Mouse (Mus musculus): ENCODE data around the gene Cend1. TPM values are rescaled to one million over a fixed set of nuclear protein-coding genes. Genes with fewer than 3 reads are reported as not detected.

The Cend1 gene
- polyA plus RNA-seq, 1 experiment from 2014 or later = not detected

DNA sequence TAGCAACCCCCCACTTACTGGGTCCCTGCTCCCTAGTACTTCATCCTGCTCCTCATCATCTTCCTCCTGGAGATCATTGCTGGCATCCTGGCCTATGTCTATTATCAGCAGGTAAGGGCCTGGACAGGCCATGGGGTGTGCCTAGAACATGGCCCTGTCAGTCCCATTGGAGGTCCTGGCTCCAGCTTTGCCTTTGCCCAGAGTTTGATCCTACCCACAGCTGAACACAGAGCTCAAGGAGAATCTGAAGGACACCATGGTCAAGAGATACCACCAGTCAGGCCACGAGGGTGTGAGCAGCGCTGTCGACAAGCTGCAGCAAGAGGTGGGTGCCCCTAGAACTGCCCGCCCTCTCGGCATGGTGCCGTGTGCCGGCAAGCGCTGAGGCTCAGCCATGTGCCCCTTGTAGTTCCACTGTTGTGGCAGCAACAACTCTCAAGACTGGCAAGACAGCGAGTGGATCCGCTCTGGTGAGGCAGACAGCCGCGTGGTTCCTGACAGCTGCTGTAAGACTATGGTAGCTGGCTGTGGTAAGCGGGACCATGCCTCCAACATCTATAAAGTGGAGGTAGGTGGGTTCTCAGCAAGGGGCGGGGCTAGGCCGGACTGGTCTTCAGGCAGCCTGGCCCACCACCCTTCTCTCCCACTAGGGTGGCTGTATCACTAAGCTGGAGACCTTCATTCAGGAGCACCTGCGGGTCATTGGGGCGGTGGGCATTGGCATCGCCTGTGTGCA lies 40.8 kb upstream of the Cend1 start:
- Histone ChIP-seq H3K4me1 (ENCODE audit: insufficient read depth) (peaks cover 38% of the 10 kb centered on the region), H3K36me3 (replicated peaks; ENCODE audit: insufficient read depth, low read length) (peaks cover 23% of the 10 kb centered on the region), H3K9ac (replicated peaks) (no peak overlapping the region), H3K27ac (ENCODE audit: low read depth) (no peak overlapping the region), H3K9me3 (ENCODE audit: low read length) (no peaks in the 10 kb centered on the region), H3K4me2 (ENCODE audit: low read depth, low read length) (no peak overlapping the region), H3K4me3 (ENCODE audit: low read depth, low read length) (no peak overlapping the region), H3K27me3 (ENCODE audit: insufficient read depth, low read length) (peaks cover 5% of the 10 kb centered on the region)
- TF ChIP-seq EP300 (IDR thresholded peaks at IDR 0.05; ENCODE audit: low read depth) (no peak), CTCF (IDR thresholded peaks at IDR 0.05; ENCODE audit: low read depth) (no peak)
- 95% methylated on average over 18 of the region's 18 CpGs for WGBS (ENCODE audit: insufficient replicate concordance)
- no peak for DNase-seq
- no peak for ATAC-seq

- Histone ChIP-seq H3K9me3 (ENCODE audit: low read length) (no peaks in the 10 kb centered on the region), H3K27ac (ENCODE audit: low read depth) (peak overlapping the region; percentile 86), H3K4me3 (ENCODE audit: low read depth, low read length) (no peak overlapping the region; the same call in 1 of the 2 replicates), H3K4me2 (ENCODE audit: low read depth, low read length) (peak overlapping the region; percentile 89; the same call in 1 of the 2 replicates), H3K9ac (replicated peaks) (peak overlapping the region; percentile 84; the same call in 1 of the 2 replicates), H3K4me1 (ENCODE audit: insufficient read depth) (peaks cover 45% of the 10 kb centered on the region), H3K36me3 (replicated peaks; ENCODE audit: insufficient read depth, low read length) (peaks cover 23% of the 10 kb centered on the region), H3K27me3 (ENCODE audit: insufficient read depth, low read length) (peaks cover 12% of the 10 kb centered on the region)
- DNase-seq (no peak), ATAC-seq (no peak)
- 84% methylated on average over 6 of the region's 6 CpGs for WGBS (ENCODE audit: insufficient replicate concordance)
- TF ChIP-seq CTCF (IDR thresholded peaks at IDR 0.05; ENCODE audit: low read depth) = no peak
- no peak for TF ChIP-seq EP300 (IDR thresholded peaks at IDR 0.05; ENCODE audit: low read depth)
Measured at GRCm38 (mm10) chr7:141469352-141469751, 40.1 kb upstream of the Cend1 start.

DNA sequence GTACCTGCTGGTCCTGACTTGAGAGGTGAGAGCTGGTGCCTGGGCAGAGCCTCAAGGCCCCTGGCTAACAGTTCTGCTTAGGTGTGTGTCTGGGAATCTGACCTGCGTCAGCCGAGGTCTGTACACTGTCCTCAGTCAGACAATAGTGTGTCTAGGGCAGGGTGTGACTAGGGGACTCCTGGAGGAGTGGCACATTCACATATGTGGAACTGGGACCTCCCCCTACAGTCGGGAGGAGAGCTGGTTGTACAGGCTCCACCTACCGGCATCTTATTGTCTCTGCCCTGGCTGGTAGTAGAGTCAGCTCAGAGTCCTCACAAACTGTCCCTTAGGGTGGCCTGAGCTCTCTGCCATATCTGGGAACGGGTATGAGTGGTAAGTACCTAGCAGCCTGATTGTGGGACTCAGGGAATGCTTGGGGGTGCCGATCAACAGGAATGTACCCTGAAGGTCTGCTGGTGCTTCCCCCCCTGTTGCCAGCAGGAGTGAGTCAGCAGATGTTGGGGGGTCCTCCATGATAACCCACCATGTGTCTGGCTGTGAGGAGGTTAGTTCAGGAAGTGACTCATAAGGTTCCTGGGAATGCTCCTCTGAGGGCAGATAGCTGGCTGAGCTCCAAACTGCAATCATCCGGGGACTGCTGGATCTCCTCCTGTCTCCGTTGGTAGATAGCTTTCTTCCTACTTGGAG lies 39.4 kb upstream of the Cend1 start:
- Histone ChIP-seq H3K27me3 (ENCODE audit: insufficient read depth, low read length) (peaks cover 19% of the 10 kb centered on the region), H3K9me3 (ENCODE audit: low read length) (no peaks in the 10 kb centered on the region), H3K9ac (replicated peaks) (peak overlapping the region; percentile 84), H3K4me2 (ENCODE audit: low read depth, low read length) (peak overlapping the region; percentile 89), H3K27ac (ENCODE audit: low read depth) (peak overlapping the region; percentile 86), H3K4me3 (ENCODE audit: low read depth, low read length) (peak overlapping the region; percentile 76), H3K4me1 (ENCODE audit: insufficient read depth) (peaks cover 42% of the 10 kb centered on the region), H3K36me3 (replicated peaks; ENCODE audit: insufficient read depth, low read length) (peaks cover 23% of the 10 kb centered on the region)
- WGBS (ENCODE audit: insufficient replicate concordance) = 13% methylated on average over 8 of the region's 8 CpGs
- TF ChIP-seq CTCF (IDR thresholded peaks at IDR 0.05; ENCODE audit: low read depth) (peak; percentile 58), EP300 (IDR thresholded peaks at IDR 0.05; ENCODE audit: low read depth) (0 out of 2 replicates have a peak, but pooled peaks have one; percentile 40)
- DNase-seq (peak; percentile 61), ATAC-seq (peak; percentile 56)

DNA sequence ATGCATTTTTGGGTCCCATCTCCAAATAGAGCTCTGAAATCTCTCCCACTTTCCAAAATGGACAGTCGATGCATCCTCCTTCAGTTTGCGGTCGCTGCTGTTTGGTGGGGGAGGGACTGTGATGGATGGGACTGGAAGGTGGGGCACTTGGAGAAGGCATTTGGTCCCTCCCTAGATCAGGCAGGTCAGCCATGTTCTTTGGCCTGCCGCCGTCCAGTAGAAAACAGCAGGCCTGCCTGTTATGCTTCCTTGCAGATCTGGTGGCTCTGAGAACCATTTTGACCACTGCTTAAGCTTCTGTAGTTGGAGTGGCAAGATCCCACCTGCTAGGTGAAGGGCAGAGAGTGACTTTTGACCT lies 38.9 kb upstream of the Cend1 start:
- Histone ChIP-seq H3K4me3 (ENCODE audit: low read depth, low read length) (peak overlapping the region; percentile 76), H3K36me3 (replicated peaks; ENCODE audit: insufficient read depth, low read length) (peaks cover 23% of the 10 kb centered on the region), H3K27me3 (ENCODE audit: insufficient read depth, low read length) (peaks cover 24% of the 10 kb centered on the region), H3K9ac (replicated peaks) (peak overlapping the region; percentile 84), H3K4me2 (ENCODE audit: low read depth, low read length) (peak overlapping the region; percentile 89), H3K9me3 (ENCODE audit: low read length) (no peaks in the 10 kb centered on the region), H3K4me1 (ENCODE audit: insufficient read depth) (peaks cover 42% of the 10 kb centered on the region), H3K27ac (ENCODE audit: low read depth) (peak overlapping the region; percentile 86)
- DNase-seq (no peak), ATAC-seq (no peak)
- no peak for TF ChIP-seq CTCF (IDR thresholded peaks at IDR 0.05; ENCODE audit: low read depth)
- no peak for TF ChIP-seq EP300 (IDR thresholded peaks at IDR 0.05; ENCODE audit: low read depth)
- WGBS (ENCODE audit: insufficient replicate concordance) = 23% methylated on average over 5 of the region's 5 CpGs

DNA sequence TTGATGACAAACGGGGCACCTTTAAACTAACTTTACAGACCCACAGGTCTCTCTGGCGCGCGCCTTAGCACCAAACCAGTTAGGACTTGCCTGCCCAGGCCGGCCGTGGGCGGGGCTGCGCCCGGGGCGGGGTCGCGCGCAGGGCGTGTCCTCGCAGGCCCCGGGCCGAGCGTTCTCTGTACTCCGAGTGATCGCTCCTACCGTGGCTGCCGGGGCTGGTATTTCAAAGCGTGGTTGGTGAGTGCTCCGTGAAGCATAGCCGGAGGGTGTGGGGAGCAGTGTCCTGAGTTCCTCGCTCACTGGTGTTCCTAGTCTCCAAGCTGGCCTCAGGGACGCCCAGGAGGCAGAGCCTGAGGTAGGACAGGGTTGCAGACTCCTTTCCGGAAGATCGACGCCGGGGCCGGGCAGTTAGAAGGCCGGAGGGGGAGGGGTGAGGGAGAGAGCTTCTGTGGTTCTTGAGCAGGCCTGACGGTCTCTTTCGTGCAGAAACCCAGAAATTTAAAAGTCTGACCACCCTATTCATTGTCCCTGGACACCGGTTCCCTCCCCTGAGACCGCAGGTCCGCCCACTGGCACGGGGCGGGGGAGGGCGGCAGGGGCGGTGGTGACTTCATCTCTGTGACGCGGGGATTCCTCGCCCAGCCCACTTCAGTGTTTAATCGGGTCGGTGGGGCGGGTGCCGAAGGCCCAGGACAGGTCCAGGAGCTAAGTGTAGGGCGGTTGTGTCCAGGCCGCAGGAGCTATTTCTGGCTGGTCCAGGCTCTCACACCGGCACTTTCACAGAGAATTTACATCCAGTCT lies 38.1 kb upstream of the Cend1 start, which contains the start of gene Cd151:
Cd151 (plus strand) TSS at position 163 of the 801 bp plus-strand sequence.
- H3K9me3 ChIP-seq (ENCODE audit: low read length) = no peaks in the 10 kb centered on the region
- TF ChIP-seq CTCF (IDR thresholded peaks at IDR 0.05; ENCODE audit: low read depth) (no peak), EP300 (IDR thresholded peaks at IDR 0.05; ENCODE audit: low read depth) (no peak)
- peaks cover 23% of the 10 kb centered on the region for H3K36me3 ChIP-seq (replicated peaks; ENCODE audit: insufficient read depth, low read length)
- peaks cover 42% of the 10 kb centered on the region for H3K4me1 ChIP-seq (ENCODE audit: insufficient read depth)
- peak within 1 kb of the TSS; percentile 76 for H3K4me3 ChIP-seq (ENCODE audit: low read depth, low read length)
- DNase-seq = peak; percentile 94
- 2% methylated on average over 52 of the region's 52 CpGs for WGBS (ENCODE audit: insufficient replicate concordance)
- peak within 1 kb of the TSS; percentile 89 for H3K4me2 ChIP-seq (ENCODE audit: low read depth, low read length)
- H3K27me3 ChIP-seq (ENCODE audit: insufficient read depth, low read length) = peaks cover 31% of the 10 kb centered on the region
- peak within 1 kb of the TSS; percentile 84 for H3K9ac ChIP-seq (replicated peaks)
- peak within 1 kb of the TSS; percentile 86 for H3K27ac ChIP-seq (ENCODE audit: low read depth)
- ATAC-seq = peak; percentile 87
